Mouse (Mus musculus): ENCODE measurements around the gene Babam2.
"Not testable (repeated sequence)": the region's sequence is repeated elsewhere in the genome, so short reads cannot be mapped to it uniquely, and the experiment has no call there.

The Babam2 gene

GRCm38 (mm10) chr5:31829588-31829987 lies 132.1 kb downstream of the Babam2 start:
- no peak for DNase-seq (ENCODE audit: inconsistent ontology term)

DNA sequence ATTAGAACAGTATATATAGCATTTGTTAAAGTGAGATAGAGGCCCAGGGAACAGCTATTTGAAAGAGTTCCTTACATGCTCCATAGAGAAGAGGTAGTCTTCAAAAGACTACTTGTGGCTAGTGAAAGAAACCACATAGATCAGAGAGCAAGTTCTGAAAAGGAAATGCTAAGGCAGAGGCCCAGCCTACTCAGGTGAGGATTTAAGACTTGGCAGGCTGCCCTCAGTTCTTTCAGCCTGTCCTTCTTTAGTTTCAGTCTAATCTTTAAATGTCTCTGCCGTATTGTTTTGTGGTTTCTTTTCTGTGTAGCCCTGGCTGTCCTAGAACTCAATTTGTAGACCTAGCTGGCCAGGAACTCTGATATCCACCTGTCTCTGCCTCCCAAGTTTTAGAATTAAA lies 134.1 kb downstream of the Babam2 start:
- no peak for DNase-seq (ENCODE audit: inconsistent ontology term)

- peak; percentile 89 for DNase-seq (ENCODE audit: inconsistent ontology term)
These were observed 138.2 kb downstream of the Babam2 start for GRCm38 (mm10) chr5:31835691-31836090.

GRCm38 (mm10) chr5:31839973-31840372 lies 142.5 kb downstream of the Babam2 start:
- DNase-seq (ENCODE audit: inconsistent ontology term), result no peak

DNA sequence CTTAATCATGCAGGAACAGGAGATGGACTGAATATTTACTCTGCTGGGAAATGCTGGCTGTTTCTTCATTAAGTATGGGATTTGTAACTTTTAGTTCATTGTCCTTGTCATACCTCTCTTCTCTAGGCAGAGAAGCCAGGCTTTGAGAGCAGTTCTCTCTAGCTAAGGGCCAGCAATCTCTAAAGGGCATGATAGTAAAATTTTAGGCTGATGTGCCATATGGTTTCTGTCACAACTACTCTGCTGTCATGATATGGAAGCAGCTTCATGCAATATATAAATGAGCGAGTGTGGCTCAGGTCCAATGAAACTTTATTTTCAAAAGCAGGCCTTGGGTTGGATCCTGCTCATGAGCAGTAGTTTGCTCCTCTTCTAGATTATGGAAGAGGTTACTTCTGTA lies 142.9 kb downstream of the Babam2 start:
- DNase-seq (ENCODE audit: inconsistent ontology term), result no peak

DNA sequence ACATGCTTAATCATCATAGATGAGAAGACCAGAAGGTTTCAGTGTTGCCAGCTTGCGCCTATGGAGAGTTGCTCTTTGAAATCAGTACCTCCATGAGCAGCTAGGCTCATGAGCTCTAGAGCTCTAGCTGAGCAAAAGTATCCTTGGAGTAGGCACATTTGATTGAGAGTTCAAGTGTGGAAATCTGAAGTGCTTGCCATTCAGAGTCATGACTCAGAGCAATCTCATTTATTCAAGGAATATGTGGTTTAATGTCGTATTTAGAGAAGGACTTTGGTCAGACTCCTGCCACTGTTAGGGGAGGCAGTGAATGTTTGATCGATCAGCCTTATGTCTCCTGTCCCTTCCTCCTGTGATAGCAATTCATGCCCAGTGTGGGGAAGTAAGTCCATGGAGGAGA lies 147.4 kb downstream of the Babam2 start:
- DNase-seq (ENCODE audit: inconsistent ontology term), result no peak

GRCm38 (mm10) chr5:31846971-31847370 lies 149.5 kb downstream of the Babam2 start:
- no peak for DNase-seq (ENCODE audit: inconsistent ontology term)

DNA sequence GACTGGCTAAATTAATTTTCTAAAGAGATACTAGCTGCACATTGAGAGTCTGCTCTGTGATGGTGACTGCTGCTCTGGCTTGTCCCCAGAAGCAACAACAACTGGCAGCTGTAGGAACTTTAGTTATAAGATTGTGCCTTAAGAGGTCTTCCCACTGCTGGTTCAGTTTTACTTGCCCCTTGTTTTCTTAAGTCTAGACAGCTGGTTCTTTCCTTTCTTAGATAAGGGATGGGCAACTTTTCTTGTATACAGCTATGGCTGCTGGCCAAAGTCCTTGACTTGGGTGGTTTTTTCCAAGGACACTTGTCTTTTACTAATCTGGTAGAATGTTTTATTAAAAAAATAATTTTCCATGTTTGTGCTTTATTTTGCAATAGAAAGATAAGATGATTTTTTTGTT lies 151.5 kb downstream of the Babam2 start:
- DNase-seq (ENCODE audit: inconsistent ontology term), result no peak

DNA sequence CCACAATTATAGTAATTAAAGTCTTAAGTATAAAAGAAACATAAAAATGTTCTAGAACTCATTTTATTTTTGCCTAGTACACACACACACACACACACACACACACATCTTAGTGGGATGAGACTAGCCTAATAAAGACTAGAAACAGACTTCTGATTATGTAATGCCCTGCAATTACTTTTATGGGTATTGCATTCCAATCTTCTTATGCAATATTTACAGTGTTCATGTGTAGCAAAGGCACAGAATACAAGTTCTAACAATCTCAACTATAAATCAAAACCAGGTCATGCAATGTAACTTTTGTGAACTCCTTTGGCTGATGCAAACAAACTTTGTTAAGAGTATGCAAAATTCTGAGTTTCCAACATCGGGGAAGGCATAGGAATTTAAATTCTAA lies 155.3 kb downstream of the Babam2 start:
- DNase-seq (ENCODE audit: inconsistent ontology term), result no peak

DNA sequence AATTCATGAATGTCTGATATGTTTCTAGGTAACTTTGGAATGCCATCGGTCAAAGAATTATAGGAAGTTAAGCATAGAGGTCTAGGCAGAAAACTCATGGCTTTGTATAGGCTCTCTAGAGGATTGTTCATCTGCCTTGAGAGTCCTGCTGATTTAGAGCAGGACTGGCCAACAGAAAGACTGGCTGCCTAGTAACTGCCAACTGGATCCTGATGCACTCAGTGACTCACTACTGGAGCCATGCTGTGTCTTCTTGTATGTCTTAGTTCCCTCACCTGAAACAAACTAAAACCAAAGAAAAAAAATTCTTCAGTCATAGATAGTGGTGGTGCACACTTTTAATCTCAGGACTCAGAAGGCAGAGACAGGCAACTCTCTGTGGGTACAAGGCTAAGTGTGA lies 156.3 kb downstream of the Babam2 start:
- DNase-seq (ENCODE audit: inconsistent ontology term), result no peak

- not testable (repeated sequence) for DNase-seq (ENCODE audit: inconsistent ontology term)
These were observed 161.4 kb downstream of the Babam2 start for GRCm38 (mm10) chr5:31858877-31859276.

DNA sequence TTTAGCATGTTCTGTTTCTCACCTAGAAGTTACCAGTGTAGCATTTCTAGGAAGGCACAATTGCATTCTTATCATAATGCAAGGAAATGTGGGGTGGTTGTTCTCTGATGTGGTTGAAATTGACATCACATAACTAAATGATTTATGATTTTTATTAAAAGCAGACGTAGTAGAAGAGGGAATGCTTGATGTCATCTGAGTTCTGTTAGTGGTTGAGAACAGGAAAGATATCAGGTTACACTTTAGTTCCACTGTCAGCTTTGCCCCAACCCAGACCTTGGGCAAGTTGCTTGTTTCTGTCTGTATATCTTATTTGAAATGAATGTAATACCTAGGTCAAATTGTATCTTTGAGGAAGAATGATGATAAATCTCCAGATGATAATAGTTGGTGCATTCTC lies 162.9 kb downstream of the Babam2 start:
- DNase-seq (ENCODE audit: inconsistent ontology term), result no peak

GRCm38 (mm10) chr5:31860831-31861624 lies 163.5 kb downstream of the Babam2 start:
- no peak for DNase-seq (ENCODE audit: inconsistent ontology term)

GRCm38 (mm10) chr5:31862753-31863468 lies 165.4 kb downstream of the Babam2 start:
- no peak for DNase-seq (ENCODE audit: inconsistent ontology term)

DNA sequence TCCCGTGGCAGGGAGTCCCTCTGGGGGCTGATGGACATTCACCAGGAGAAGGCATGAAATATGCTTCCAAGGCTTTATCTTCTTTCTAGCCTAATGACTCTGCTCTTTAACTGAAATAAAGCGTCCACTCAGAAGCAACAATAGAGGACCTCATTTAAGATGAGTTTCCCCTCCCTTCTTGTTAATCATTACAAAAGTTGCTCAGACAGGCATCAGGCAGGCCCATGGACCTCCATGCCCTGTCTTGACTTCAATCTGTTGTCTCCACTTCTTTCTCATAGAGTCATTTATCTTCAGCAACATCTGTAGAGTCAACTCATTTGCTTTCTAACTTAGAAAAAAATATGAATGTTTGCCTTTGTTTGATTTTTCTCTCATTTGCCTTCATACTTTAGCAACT lies 166.6 kb downstream of the Babam2 start:
- DNase-seq (ENCODE audit: inconsistent ontology term), result no peak

DNA sequence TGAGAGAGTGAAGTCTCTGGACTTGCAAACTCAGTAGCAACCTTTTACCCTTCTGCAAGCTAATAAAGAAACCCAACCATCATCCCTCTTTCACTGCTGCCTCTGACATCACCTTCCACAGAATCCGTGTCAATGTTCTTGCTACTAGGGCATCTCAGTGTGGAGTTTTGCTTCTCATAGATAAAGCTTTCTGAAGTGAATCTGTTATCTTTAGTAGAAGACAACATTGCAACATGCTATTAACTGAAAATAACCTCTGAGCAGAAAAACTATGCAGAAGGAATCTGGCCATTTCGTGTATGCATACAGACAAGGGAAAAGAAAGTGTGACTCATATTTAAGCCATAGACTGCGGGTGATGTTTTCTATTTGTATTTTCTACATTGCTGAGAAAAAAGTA lies 168.6 kb downstream of the Babam2 start:
- DNase-seq (ENCODE audit: inconsistent ontology term), result no peak

DNA sequence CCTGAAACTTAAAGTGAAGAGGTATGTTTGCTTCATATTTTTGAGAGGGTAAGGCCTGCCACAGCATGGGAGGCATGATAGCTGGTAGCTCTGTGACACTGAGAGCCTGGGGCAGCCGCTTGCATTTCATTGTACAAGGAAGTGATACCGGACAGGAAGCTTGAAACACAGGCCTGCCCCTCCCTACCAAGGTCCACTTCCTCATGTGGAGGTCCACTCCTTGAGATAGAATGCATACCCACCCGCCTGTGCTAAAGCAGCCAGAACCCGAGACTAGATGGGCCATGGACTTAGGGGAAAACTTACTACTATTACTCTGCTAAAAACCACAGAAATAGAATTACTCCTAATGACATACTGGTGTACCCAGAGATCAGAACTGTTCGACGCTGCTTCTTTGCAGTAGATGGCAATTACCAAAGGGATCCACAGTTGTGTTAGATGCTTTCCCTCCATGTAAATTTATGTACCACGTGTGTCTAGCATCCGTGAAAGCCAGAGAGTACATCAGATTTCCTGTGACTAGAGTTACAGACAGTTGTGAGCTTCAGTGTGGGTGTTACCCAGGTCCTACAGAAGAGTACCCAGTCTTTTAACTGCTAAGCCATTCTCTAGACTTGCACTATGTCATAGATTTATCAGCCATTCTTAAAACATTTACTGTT lies 173.5 kb downstream of the Babam2 start:
- DNase-seq (ENCODE audit: inconsistent ontology term), result no peak

DNA sequence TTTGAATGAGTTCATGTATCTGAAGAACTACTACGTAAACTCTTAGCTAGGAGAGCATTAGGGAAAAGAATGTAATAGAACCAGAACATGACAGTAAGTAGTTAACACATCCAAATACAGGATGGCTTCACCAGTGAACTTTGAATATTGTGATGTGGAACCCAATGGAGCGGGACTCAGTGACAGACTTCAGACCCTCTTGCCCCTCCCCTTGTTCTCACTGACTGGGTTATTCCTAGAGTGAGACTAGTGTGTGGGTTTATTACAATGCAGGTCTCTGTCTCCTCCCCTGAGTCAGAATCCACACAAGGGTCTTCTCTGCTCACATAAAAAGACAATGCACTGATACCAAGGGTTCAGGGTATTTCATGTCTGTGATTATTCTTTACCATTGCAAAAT lies 175.8 kb downstream of the Babam2 start:
- no peak for DNase-seq (ENCODE audit: inconsistent ontology term)

GRCm38 (mm10) chr5:31874543-31874942 lies 177.1 kb downstream of the Babam2 start:
- DNase-seq (ENCODE audit: inconsistent ontology term), result no peak

- no peak for DNase-seq (ENCODE audit: inconsistent ontology term)
These were observed 178.0 kb downstream of the Babam2 start for GRCm38 (mm10) chr5:31875443-31875842.

- DNase-seq (ENCODE audit: inconsistent ontology term), result peak; percentile 17
These were observed 178.9 kb downstream of the Babam2 start for GRCm38 (mm10) chr5:31876216-31876974.

DNA sequence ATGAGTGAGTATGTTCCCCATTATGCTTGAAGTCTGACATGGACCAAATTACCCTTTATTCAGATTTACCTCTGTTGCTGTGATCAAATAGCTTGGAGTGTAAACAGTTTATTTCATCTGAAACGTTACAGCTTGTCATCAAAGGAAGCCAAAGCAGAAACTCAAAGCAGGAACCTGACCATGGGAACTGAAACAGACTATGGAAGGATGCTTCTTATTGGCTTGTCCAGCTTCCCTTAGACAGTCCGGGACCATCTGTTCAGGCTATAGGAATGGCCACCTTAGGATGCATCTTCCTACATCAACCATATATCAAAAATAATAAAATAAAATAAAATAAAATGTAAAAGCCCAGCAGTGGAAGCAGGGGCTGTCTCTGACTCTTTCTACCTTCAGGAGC lies 183.0 kb downstream of the Babam2 start:
- DNase-seq (ENCODE audit: inconsistent ontology term), result no peak

All from Muller cell, postnatal 12 days (primary cell).